Mouse (Mus musculus): ENCODE measurements at regions not wholly inside any gene's neighbourhood (a gene's known extent, or its start where the extent isn't known, plus 50 kb on each side); places are given as distances from the start of the nearest gene placed in this dataset.

- DNase-seq (ENCODE audit: low spot score in 2 of 2) = no peak
Observed at GRCm38 (mm10) chr9:68250011-68250410, 403.6 kb upstream of the Rora start.

GRCm38 (mm10) chr9:68254218-68254617, 399.4 kb upstream of the Rora start:
- no peak for DNase-seq (ENCODE audit: low spot score in 2 of 2)

GRCm38 (mm10) chr9:68268551-68268950, 385.0 kb upstream of the Rora start:
- no peak for DNase-seq (ENCODE audit: low spot score in 2 of 2)

DNA sequence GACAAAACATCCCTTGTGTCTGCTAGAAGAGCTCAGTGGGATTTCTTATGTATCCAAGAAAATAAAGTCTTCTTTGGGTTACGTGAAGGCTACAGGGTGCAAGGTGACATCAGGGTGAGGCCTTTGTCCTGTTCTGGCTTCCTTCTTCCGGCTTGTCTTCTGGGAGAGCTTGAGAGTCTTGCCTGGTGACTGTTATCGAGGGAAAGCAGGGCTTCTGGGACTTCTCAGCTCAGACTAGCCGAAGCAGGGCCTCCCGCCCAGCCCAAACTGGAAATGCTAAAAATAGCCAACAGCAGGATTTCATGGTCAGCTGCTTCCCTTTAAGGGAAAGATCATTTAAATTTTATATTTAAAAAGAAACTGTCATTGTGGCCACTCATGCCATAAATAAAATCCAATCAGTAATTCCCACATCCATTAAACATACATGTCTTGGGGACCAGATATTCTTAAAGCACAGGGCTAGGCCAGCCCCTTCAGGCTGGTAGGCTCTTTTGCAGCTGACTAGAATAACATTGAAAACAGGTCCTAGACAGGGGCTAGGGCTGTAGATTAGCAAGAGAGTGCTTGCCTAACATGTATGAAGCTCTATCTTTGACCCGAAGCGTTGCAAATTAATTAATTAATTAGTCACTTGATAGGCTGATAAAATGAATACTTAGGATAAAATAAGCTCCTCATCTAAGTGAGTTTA, 351.2 kb upstream of the Rora start:
- DNase-seq (ENCODE audit: low spot score in 2 of 2) = peak; percentile 1 to 2

- DNase-seq (ENCODE audit: low spot score in 2 of 2) = no peak
Observed at GRCm38 (mm10) chr9:68330721-68331120, 322.9 kb upstream of the Rora start.

- DNase-seq (ENCODE audit: low spot score in 2 of 2) = no peak
Observed at GRCm38 (mm10) chr9:68340921-68341320, 312.7 kb upstream of the Rora start.

DNA sequence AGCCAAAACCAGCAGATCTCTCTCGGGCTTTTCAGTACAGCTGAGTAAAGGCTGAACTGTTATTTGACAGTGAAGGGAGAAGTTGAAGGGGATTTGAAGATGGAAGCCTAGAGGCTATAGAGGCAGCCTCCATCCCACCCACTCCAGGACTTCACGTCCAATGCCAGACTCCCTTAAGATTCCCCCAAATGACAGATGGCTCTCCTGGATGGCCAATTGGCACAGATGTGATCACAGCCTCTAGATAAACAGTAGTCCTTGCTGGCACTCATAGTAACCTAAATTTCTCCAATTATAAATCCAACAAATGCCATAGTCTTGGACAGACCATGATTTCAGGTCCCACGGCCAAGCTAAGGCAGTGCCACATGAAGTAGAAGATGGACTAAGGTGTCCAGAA, 312.1 kb upstream of the Rora start:
- DNase-seq (ENCODE audit: low spot score in 2 of 2) = no peak

DNA sequence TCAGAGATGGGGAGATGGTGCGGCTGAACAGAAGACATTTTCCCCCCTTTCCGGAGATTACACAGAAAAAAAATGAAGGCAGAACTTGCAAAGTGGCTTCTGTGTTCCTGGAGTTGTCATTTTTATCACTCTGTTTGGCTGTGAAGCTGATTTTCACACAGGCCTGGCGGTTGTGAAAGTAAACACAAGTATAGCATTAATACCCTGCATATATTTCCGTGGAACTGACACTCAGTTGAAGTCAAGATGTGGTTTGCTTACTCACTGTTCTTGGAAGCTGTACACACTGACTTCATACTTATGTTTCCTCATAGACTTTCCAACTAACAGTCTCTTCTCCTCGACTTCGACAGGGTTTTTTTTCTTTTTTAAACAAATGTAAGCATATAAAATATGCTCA, 306.2 kb upstream of the Rora start:
- no peak for DNase-seq (ENCODE audit: low spot score in 2 of 2)

GRCm38 (mm10) chr9:68351466-68351865, 302.1 kb upstream of the Rora start:
- no peak for DNase-seq (ENCODE audit: low spot score in 2 of 2)

DNA sequence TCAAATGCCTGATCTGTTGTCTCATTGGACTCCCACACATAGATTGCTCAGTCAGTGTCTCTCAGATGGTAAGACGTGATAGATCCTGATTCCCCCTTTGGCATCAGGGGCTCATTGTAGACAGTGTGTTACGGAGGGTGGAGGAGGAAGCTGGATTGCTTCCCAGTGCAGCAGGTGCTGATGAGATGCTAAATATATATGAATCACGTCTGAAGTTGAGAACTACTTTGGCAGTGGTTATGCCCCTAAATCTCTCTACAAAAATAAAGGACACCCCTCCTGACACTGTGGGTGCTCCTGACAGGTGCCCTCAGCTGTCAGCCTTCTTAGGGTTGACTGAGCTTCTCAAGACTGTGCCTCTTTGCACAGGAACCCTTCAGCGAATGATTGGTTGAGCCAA, 299.1 kb upstream of the Rora start:
- DNase-seq (ENCODE audit: low spot score in 2 of 2) = no peak

DNA sequence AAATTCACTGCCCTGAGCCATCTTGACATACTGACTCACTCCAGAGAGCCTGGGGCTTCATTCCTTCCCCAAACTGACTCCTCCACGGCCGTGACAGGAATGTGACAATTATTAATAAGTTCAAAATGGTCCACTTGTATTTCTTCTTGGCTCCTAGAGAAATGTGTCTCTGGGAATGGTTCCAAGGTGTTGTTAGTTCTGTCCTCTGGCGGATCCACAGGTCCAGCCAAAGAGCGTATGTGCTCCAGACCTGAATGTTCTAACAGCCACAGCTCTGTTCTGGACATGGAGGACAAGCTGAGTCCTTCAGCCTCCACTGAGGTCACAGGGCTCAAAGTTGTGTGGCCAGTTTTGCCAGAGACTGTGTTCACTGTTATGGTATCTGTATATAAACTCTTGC, 297.5 kb upstream of the Rora start:
- no peak for DNase-seq (ENCODE audit: low spot score in 2 of 2)

GRCm38 (mm10) chr9:68357231-68357630, 296.4 kb upstream of the Rora start:
- DNase-seq (ENCODE audit: low spot score in 2 of 2) = no peak

- no peak for DNase-seq (ENCODE audit: low spot score in 2 of 2)
Observed at GRCm38 (mm10) chr9:68366973-68367372, 286.6 kb upstream of the Rora start.

GRCm38 (mm10) chr9:68367556-68367955, 286.0 kb upstream of the Rora start:
- DNase-seq (ENCODE audit: low spot score in 2 of 2) = no peak

DNA sequence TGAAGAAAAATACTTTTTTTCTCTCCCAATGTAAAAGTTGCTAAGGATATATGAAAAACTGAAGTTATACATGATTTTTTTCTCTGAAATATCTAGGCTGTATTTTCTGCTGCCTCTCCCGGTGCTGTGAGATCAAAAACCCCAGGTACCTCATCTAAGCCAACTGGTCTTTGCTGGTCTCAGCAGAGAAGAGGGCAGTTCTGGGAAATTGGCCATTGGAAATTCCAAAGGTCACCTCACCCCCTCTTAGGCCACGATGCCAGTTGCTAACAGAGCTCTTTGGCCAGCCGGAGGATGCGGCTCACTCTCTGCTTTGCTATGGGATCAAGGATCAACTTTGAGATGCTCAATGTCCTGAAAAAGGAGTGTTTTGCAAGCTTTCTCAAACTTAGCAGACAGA, 280.9 kb upstream of the Rora start:
- no peak for DNase-seq (ENCODE audit: low spot score in 2 of 2)

GRCm38 (mm10) chr9:68376222-68376621, 277.4 kb upstream of the Rora start:
- DNase-seq (ENCODE audit: low spot score in 2 of 2) = no peak

DNA sequence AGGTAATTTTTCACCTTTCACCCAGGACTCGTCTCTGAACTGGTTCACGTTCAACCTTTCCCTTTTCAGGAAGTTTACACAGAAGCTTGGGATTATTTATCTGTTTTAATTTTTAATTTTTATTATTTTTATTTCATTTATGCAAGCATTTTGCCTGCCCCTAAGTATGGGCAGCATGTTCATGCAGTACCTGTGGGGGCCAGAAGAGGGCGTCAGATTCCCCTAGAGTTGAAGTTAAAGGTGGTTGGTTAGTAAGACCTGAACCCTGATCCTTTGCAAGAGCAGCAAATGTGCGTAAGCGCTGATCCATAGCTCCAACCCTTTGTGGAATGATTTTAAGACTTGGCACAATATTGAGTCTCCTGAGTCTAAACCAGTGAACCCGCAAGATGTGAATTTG, 271.7 kb upstream of the Rora start:
- no peak for DNase-seq (ENCODE audit: low spot score in 2 of 2)

- DNase-seq (ENCODE audit: low spot score in 2 of 2) = no peak
Observed at GRCm38 (mm10) chr9:68400930-68401329, 252.7 kb upstream of the Rora start.

- no peak for DNase-seq (ENCODE audit: low spot score in 2 of 2)
Observed at GRCm38 (mm10) chr9:68402176-68402845, 251.3 kb upstream of the Rora start.

- DNase-seq (ENCODE audit: low spot score in 2 of 2) = no peak
Observed at GRCm38 (mm10) chr9:68402981-68403380, 250.6 kb upstream of the Rora start.

DNA sequence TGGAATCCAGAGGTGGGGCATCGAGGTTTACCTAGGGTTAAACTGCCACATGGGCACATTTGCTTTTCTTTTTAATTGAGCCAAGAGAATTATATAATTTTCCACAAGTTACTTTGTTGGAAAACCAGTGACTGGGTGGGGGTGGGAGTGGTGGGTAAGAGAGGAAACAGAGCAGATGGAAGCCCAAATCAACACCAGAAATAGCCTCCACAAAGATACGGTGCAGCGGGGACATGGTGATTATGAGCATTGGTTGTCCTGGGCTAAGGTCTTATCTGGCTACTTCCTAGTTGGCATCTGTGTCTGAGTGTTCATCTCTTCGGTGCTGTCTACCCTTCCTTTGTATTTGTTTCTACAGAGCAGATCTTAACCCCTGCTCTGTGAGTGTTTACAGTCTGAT, 250.1 kb upstream of the Rora start:
- no peak for DNase-seq (ENCODE audit: low spot score in 2 of 2)

- DNase-seq (ENCODE audit: low spot score in 2 of 2) = no peak
Observed at GRCm38 (mm10) chr9:68409786-68410185, 243.8 kb upstream of the Rora start.

- no peak for DNase-seq (ENCODE audit: low spot score in 2 of 2)
Observed at GRCm38 (mm10) chr9:68426286-68426685, 227.3 kb upstream of the Rora start.

DNA sequence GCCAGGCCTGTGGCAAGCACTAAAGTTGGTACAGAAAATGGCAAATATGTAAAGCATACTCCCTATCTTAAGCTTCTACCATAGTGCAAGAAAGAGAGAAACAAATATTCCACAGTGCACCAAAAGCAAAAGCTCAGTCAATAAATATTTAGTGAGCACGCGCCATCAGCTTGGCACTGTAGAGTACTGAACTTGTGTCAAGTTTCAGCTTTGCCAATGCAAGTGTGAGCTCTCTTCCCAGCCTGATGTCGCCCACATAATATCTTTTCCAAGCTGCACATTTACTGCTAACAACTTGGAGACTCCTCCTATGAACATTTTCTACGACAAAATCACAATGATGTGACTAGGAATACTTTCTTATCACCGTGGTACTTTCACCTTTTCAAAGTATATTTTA, 190.8 kb upstream of the Rora start:
- no peak for DNase-seq (ENCODE audit: low spot score in 2 of 2)
